Mouse (Mus musculus) layer of hippocampus, postnatal 25 days (tissue): ENCODE results near the gene Cbr2. TPM values are rescaled to one million over a fixed set of nuclear protein-coding genes. Genes with fewer than 3 reads are reported as not detected.

Experiments
- DNase-seq, 2 experiments: peaks; one replicate each; pipeline ENCODE4 v3.0.0; 2022; ENCODE audit warnings: mixed read lengths in 2 of 2, low spot score in 1 of 2; ENCODE audit errors: extremely low spot score in 1 of 2
- total RNA-seq, 2 experiments: library from RNA; stranded (reverse); gene quantifications; 2 replicates each; pipeline ENCODE4 v1.2.3; 2021

The Cbr2 gene
- total RNA-seq, 2 experiments from 2014 or later, result 1.5 to 1.6 TPM

- DNase-seq, result no peak
Measured at GRCm38 (mm10) chr11:120684086-120684485, 47.8 kb downstream of the Cbr2 start.

GRCm38 (mm10) chr11:120683536-120683935 lies 48.4 kb downstream of the Cbr2 start:
- no peak for DNase-seq

- no peak for DNase-seq
Measured at GRCm38 (mm10) chr11:120682683-120683082, 49.2 kb downstream of the Cbr2 start.

- no peak for DNase-seq
Measured at GRCm38 (mm10) chr11:120679909-120680308, 52.0 kb downstream of the Cbr2 start.

Other genes starting within 250 kb of the Cbr2 start
- 10 to 100 TPM; 60.9 to 72.0 TPM for gene Mrpl12, start 247.5 kb downstream of the Cbr2 start, total RNA-seq
- gene Slc25a10, start 240.3 kb downstream of the Cbr2 start, total RNA-seq, result 10 to 100 TPM; 18.1 to 22.4 TPM
- under 1 TPM; 0.15 to 0.19 TPM for gene Gcgr, start 201.4 kb downstream of the Cbr2 start, total RNA-seq
- 10 to 100 TPM; 86.1 to 86.5 TPM for gene Mcrip1, start 182.4 kb downstream of the Cbr2 start, total RNA-seq
- not detected for gene Ppp1r27, start 181.0 kb downstream of the Cbr2 start, total RNA-seq
- gene P4hb, start 158.9 kb downstream of the Cbr2 start, total RNA-seq, result 100 to 1,000 TPM; 127 to 136 TPM
- gene Arhgdia, start 150.5 kb downstream of the Cbr2 start, total RNA-seq, result 100 to 1,000 TPM; 306 to 324 TPM
- gene Alyref, start 133.7 kb downstream of the Cbr2 start, total RNA-seq, result 10 to 100 TPM; 61.7 to 67.4 TPM
- 100 to 1,000 TPM in 1 of 2 experiments, 10 to 100 TPM in 1; 87.2 to 109 TPM for gene Anapc11, start 133.7 kb downstream of the Cbr2 start, total RNA-seq
- gene Npb, start 123.6 kb downstream of the Cbr2 start, total RNA-seq, result 1 to 10 TPM; 2.1 to 2.9 TPM
- gene Pcyt2, start 114.2 kb downstream of the Cbr2 start, total RNA-seq, result 100 to 1,000 TPM; 133 to 162 TPM
- gene Sirt7, start 106.9 kb downstream of the Cbr2 start, total RNA-seq, result 10 to 100 TPM; 36.1 to 42.4 TPM
- 10 to 100 TPM; 68.9 to 83.2 TPM for gene Mafg, start 98.5 kb downstream of the Cbr2 start, total RNA-seq
- gene Pycr1, start 88.3 kb downstream of the Cbr2 start, total RNA-seq, result 1 to 10 TPM; 4.3 to 4.9 TPM
- 1 to 10 TPM; 2.5 to 3.5 TPM for gene Myadml2, start 84.0 kb downstream of the Cbr2 start, total RNA-seq
- gene Notum, start 70.9 kb downstream of the Cbr2 start, total RNA-seq, result 1 to 10 TPM; 4.5 to 8.2 TPM
- 10 to 100 TPM; 50.0 to 55.7 TPM for gene Aspscr1, start 59.1 kb downstream of the Cbr2 start, total RNA-seq
- gene Cenpx, start 18.4 kb downstream of the Cbr2 start, total RNA-seq, result 10 to 100 TPM; 20.1 to 21.9 TPM
- 10 to 100 TPM; 47.0 to 65.2 TPM for gene Lrrc45, start 18.2 kb downstream of the Cbr2 start, total RNA-seq
- 10 to 100 TPM; 33.7 to 46.8 TPM for gene Rac3, start 10.6 kb downstream of the Cbr2 start, total RNA-seq
- 10 to 100 TPM; 12.4 to 12.9 TPM for gene Dcxr, start 4.8 kb downstream of the Cbr2 start, total RNA-seq
- 10 to 100 TPM; 19.9 to 22.8 TPM for gene Hmga1b, start 30.7 kb upstream of the Cbr2 start, total RNA-seq
- gene Rfng, start 52.1 kb upstream of the Cbr2 start, total RNA-seq, result 10 to 100 TPM; 68.8 to 74.1 TPM
- 100 to 1,000 TPM; 147 to 153 TPM for gene Gps1, start 52.2 kb upstream of the Cbr2 start, total RNA-seq
- 10 to 100 TPM; 45.7 to 50.0 TPM for gene Dus1l, start 64.3 kb upstream of the Cbr2 start, total RNA-seq
- 100 to 1,000 TPM; 191 to 198 TPM for gene Fasn, start 92.4 kb upstream of the Cbr2 start, total RNA-seq
- 1 to 10 TPM; 4.8 to 8.0 TPM for gene Ccdc57, start 200.8 kb upstream of the Cbr2 start, total RNA-seq
- gene Slc16a3, start 216.4 kb upstream of the Cbr2 start, total RNA-seq, result 1 to 10 TPM; 2.0 to 2.2 TPM